ENCODE assay signal across 8 mouse cellular contexts in the genomic region with DNA sequence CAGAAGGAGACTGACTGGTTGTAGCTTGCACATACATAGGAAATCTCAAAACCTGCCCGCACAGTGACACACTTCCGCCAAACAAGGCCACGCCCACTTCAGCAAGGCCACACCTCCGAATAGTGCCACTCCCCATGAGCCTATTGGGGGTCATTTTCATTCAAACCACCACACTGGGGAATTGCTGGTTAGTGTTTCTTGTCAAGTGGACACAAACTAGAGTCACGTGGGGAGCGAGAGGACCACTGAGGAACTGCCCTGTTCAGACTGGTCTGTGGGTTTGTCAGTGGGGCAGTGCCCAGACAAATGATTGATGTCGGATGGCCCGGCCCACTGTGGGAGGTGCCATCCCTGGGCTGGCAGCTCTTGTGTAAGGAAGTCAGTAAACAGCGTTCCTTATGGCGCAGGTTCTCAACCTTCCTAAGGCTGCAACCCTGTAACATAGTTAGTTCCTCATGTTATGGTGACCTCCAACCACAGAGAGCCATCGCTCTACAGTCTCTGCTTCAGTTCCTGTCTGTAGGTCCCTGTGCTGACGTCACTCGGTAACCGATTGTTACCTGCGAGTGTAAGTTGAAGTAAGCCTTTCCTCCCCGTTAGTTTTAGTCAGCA. TPM values are rescaled to one million over a fixed set of nuclear protein-coding genes. Genes with fewer than 3 reads are reported as not detected.
DNase-seq lines count a peak whose midpoint lies in the region; ATAC-seq lines count a peak whose summit lies in the region.

No protein-coding gene starts in this region.

- H3K27me3 ChIP-seq in hindbrain, embryonic 12.5 days: 0 out of 2 replicates have a peak, but pooled peaks cover 4% of the 10 kb centered on the region
- no peaks in the 10 kb centered on the region for H3K27me3 ChIP-seq in neural tube, embryonic 15.5 days (replicated peaks)

- no peak overlapping the region for H3K27ac ChIP-seq in hindbrain, embryonic 12.5 days
- H3K27ac ChIP-seq in neural tube, embryonic 15.5 days (replicated peaks): 0 out of 2 replicates have a peak overlapping the region, but pooled peaks have one; percentile 48

- peak; percentile 59 for ATAC-seq in hindbrain, embryonic 12.5 days (ENCODE audit: low FRiP score)
- peak; percentile 42; the same call in 1 of the 2 replicates for ATAC-seq in neural tube, embryonic 15.5 days (ENCODE audit: low FRiP score)

- peaks cover 16% of the 10 kb centered on the region for H3K4me1 ChIP-seq in hindbrain, embryonic 12.5 days
- peaks cover 20% of the 10 kb centered on the region for H3K4me1 ChIP-seq in neural tube, embryonic 15.5 days

- peaks cover 33% of the 10 kb centered on the region for H3K36me3 ChIP-seq in hindbrain, embryonic 12.5 days
- peaks cover 28% of the 10 kb centered on the region for H3K36me3 ChIP-seq in neural tube, embryonic 15.5 days

- no peak overlapping the region for H3K4me3 ChIP-seq in hindbrain, embryonic 12.5 days
- no peak overlapping the region for H3K4me3 ChIP-seq in neural tube, embryonic 15.5 days (replicated peaks)

- no peak overlapping the region for H3K9ac ChIP-seq in hindbrain, embryonic 12.5 days
- H3K9ac ChIP-seq in neural tube, embryonic 15.5 days (replicated peaks): no peak overlapping the region

- no peaks in the 10 kb centered on the region for H3K9me3 ChIP-seq in hindbrain, embryonic 12.5 days (replicated peaks)
- H3K9me3 ChIP-seq in neural tube, embryonic 15.5 days (replicated peaks): no peaks in the 10 kb centered on the region

- WGBS in hindbrain, embryonic 12.5 days: 50% methylated on average over 16 of the region's 16 CpGs
- 37% methylated on average over 16 of the region's 16 CpGs for WGBS in neural tube, embryonic 15.5 days

- 0 out of 2 replicates have a peak overlapping the region, but pooled peaks have one; percentile 7 for H3K4me2 ChIP-seq in hindbrain, embryonic 12.5 days (replicated peaks)
- H3K4me2 ChIP-seq in neural tube, embryonic 15.5 days: peak overlapping the region; percentile 40

- DNase-seq in adrenal gland, postnatal 14 days: peak; percentile 49
- no peak for DNase-seq in adrenal gland, adult 18-20 months (ENCODE audit: low spot score in 2 of 2)
- DNase-seq in R1 (ENCODE audit: low read depth, low spot score): peak; percentile 87
- DNase-seq in lung, adult 18-20 months: peak; percentile 57 to 60
- DNase-seq in gastrocnemius, postnatal 10 days: no peak
- DNase-seq in c-Kit-positive CD71-positive TER-119-positive erythroid progenitor cells, embryonic 14.5 days (ENCODE audit: low spot score): no peak

RNA-seq across cellular contexts. Expression of a gene that starts 33.5 kb away (rescaled TPM):
- total RNA-seq in adrenal gland, postnatal 14 days (2021): 2.3 and 3.0 TPM in 2 replicates
- 1 to 10 TPM; 1.4 to 2.0 TPM for total RNA-seq in adrenal gland, adult 18-20 months (2021)
- polyA plus RNA-seq in hindbrain, embryonic 12.5 days (2016; fragmentation: Nextera tagmentation; extraction: Ambion mirVana): 0.53 and 0.59 TPM in 2 replicates
- polyA plus RNA-seq in neural tube, embryonic 15.5 days (2015; fragmentation: Nextera tagmentation; extraction: Ambion mirVana): 0.14 and 0.58 TPM in 2 replicates
- total RNA-seq in gastrocnemius, postnatal 10 days (2021): 1 to 10 TPM in 1 of 2 experiments, under 1 TPM in 1; 0.78 to 2.3 TPM

Comparison
In these comparisons a context has a peak if more than half of its experiments do, and no peak if none do; other contexts are left out.
1. DNase-seq: peak in adrenal gland, postnatal 14 days (single experiment), R1 (single experiment) and lung, adult 18-20 months (2 of 2); none in adrenal gland, adult 18-20 months (0 of 2), gastrocnemius, postnatal 10 days (single experiment) and c-Kit-positive CD71-positive TER-119-positive erythroid progenitor cells, embryonic 14.5 days (single experiment).